Mouse (Mus musculus) thymus, adult 2 months (tissue): ENCODE results near the gene Eaf1. TPM values are rescaled to one million over a fixed set of nuclear protein-coding genes. Genes with fewer than 3 reads are reported as not detected.

Source experiments
- DNase-seq: peaks from one replicate; pipeline ENCODE4 v3.0.0; 2021
- H3K27ac ChIP-seq: fragments of 200-500 bp; 2 replicates; pipeline ENCODE4 v1.5.1; 2012; ENCODE audit warnings: low read length, control low read depth; ENCODE audit not compliant: control insufficient read depth, insufficient read depth
- H3K27me3 ChIP-seq: fragments of 200-500 bp; 2 replicates; pipeline ENCODE4 v1.6.1; 2012; ENCODE audit warnings: mild to moderate bottlenecking, low read length, moderate library complexity, mixed read lengths; ENCODE audit not compliant: control insufficient read depth, insufficient read depth
- H3K36me3 ChIP-seq: fragments of 200-500 bp; 2 replicates; pipeline ENCODE4 v1.6.1; 2012; ENCODE audit warnings: mild to moderate bottlenecking, low read length, moderate library complexity; ENCODE audit not compliant: control insufficient read depth, insufficient read depth
- H3K4me1 ChIP-seq: fragments of 200-500 bp; replicated peaks from 2 replicates; pipeline ENCODE4 v1.6.1; 2012; ENCODE audit warnings: low read length; ENCODE audit not compliant: control insufficient read depth, insufficient read depth
- H3K4me3 ChIP-seq: fragments of 200-500 bp; 2 replicates; pipeline ENCODE4 v1.5.1; 2012; ENCODE audit warnings: mild to moderate bottlenecking, low read length, control low read depth, moderate library complexity; ENCODE audit not compliant: control insufficient read depth, insufficient read depth
- CTCF ChIP-seq: fragments of 200-500 bp; IDR thresholded peaks from 2 replicates; pipeline ENCODE4 v1.5.1; 2012; ENCODE audit warnings: mild to moderate bottlenecking, control low read depth, low read length, moderate library complexity, borderline replicate concordance; ENCODE audit not compliant: control insufficient read depth, poor library complexity, insufficient read depth; ENCODE audit errors: extremely low read depth
- POLR2A ChIP-seq: fragments of 200-500 bp; IDR thresholded peaks from 2 replicates; pipeline ENCODE4 v1.6.1; 2012; ENCODE audit warnings: mild to moderate bottlenecking, low read length, control low read depth, moderate library complexity; ENCODE audit not compliant: control insufficient read depth, poor library complexity, insufficient read depth; ENCODE audit errors: extremely low read depth
- WGBS: fragments of 180-500 bp; shearing (Covaris S2); methylation state at CpG from one replicate; pipeline ENCODE4 v1.1.7; 2018; 5-methylcytosine and 5-hydroxymethylcytosine counted together
- polyA plus RNA-seq: library from polyadenylated mRNA; depleted of rRNA; stranded (reverse); fragments of >200 nt; gene quantifications from 2 replicates; pipeline ENCODE4 v1.2.3, GENCODE M21; 2012; rRNA removed

Eaf1 gene
- polyA plus RNA-seq, 1 experiment, result 140 TPM

DNA sequence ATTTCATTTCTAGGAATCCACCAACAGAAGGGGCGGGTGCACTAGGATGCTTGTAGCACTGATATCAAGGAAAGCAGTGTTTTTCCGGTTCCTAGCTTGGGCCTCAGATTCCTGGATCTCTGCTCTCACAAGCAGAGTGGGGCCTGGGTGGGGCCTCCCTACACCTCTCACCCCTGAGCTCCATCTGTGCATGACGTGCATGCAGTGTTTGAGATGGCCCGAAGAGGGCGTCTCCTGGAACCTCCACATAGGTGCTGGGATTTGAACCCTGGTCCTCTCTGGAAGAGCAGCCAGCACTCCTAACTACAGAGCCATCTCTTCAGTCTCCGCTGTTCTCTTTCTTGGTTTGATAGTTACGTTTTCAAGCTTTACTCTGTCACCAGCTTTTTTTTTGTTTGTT, 60.8 kb downstream of the Eaf1 start:
- no peak overlapping the region for H3K4me3 ChIP-seq
- H3K4me1 ChIP-seq, result peaks cover 71% of the 10 kb centered on the region
- H3K36me3 ChIP-seq, result peaks cover 38% of the 10 kb centered on the region
- DNase-seq, result peak; percentile 64
- no peaks in the 10 kb centered on the region for H3K27me3 ChIP-seq
- 73% methylated on average over 7 of the region's 7 CpGs for WGBS
- TF ChIP-seq POLR2A (no peak), CTCF (peak; percentile 57; the same call in 1 of the 2 replicates)
- H3K27ac ChIP-seq, result peak overlapping the region; percentile 100

DNA sequence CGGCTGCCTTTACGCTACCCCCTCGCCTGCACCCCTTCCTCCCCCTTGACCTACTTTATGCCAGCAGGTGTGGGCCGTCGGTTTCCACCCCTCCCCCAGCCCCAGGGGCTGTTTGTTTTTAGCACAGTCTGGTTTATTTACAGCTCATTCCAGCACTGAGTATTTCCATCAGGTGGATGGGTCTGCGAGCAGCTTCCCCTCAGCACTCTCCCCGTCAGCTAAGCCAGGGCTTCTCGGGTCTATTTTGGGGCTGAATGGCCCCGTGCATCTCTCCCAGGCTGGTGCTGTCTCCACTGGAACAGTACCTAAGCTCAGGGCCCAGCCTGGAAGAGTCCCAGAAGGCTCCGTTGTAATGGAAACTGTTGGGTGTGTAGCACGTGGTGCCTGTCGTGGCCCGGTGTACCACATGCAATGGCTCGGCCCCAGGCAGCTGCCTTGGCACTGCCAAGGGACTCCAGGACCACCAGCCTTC, 61.8 kb downstream of the Eaf1 start:
- DNase-seq, result peak; percentile 94
- Histone ChIP-seq H3K36me3 (peaks cover 28% of the 10 kb centered on the region), H3K27me3 (no peaks in the 10 kb centered on the region), H3K4me1 (peaks cover 76% of the 10 kb centered on the region), H3K27ac (peak overlapping the region; percentile 100), H3K4me3 (peak overlapping the region; percentile 35)
- TF ChIP-seq CTCF (peak; percentile 39; the same call in 1 of the 2 replicates), POLR2A (peak; percentile 71; the same call in 1 of the 2 replicates)
- WGBS, result 6% methylated on average over 14 of the region's 14 CpGs

DNA sequence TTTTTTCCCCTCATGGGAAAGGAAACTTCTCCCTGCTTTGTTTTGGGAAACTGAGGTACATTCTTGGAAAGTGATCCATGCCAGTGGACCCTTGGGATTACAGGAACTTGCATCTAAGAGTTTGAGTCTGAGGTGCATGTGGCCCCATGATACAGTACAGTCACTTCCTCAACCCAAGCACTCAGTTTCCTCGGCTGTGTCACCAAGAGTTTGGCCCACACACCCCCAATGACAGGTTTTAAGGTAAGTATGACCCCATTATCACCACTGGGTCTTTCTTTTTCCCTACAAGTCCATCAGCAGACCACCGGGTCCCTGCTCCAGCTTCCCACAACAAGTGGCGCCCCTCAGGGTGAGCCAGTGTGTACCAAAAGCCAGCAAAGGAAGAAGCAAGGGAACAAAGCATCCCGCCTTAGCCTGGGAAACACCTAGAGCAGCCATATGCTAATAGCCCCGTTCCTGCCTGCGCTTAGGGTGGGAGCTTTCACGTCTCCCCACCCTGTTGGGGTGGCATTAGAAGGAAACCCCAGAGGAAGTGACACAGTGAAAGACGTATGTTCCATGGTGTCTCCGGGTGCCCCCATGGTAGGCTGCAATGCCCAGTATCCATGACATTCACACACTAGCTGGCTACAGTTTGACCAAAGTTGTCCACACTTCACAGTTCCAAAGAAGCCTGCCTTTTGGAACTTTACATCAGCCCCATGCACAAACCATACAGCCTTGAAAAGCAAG, 62.5 kb downstream of the Eaf1 start:
- H3K27ac ChIP-seq, result peak overlapping the region; percentile 100
- peaks cover 80% of the 10 kb centered on the region for H3K4me1 ChIP-seq
- WGBS, result 55% methylated on average over 9 of the region's 9 CpGs
- peak; percentile 46 for DNase-seq
- peaks cover 23% of the 10 kb centered on the region for H3K36me3 ChIP-seq
- H3K4me3 ChIP-seq, result 0 out of 2 replicates have a peak overlapping the region, but pooled peaks have one; percentile 35
- no peaks in the 10 kb centered on the region for H3K27me3 ChIP-seq
- TF ChIP-seq CTCF (no peak), POLR2A (no peak)

DNA sequence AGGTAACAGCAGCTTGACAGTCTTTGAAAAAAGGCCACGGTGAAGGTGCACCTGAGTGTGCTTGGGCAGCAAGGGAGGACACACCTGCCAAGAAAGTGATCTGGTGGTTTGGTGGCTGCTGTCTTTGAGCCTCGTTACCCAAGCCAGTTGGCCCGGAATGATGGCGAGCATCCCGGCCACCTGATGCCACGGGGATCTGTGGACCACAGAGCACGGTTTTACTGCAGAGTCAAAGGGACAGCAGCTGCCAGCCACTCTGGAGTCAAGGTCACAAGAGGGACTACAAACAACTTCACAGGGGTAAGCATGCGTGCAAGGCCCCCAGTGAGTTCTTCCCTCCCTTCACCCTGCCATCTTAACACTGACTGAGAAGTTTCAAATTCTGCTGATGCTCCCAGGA, 63.1 kb downstream of the Eaf1 start:
- no peaks in the 10 kb centered on the region for H3K27me3 ChIP-seq
- H3K27ac ChIP-seq, result peak overlapping the region; percentile 100
- DNase-seq, result peak; percentile 47
- peaks cover 80% of the 10 kb centered on the region for H3K4me1 ChIP-seq
- H3K4me3 ChIP-seq, result 0 out of 2 replicates have a peak overlapping the region, but pooled peaks have one; percentile 12
- 20% methylated on average over 8 of the region's 8 CpGs for WGBS
- H3K36me3 ChIP-seq, result peaks cover 17% of the 10 kb centered on the region
- no peak for TF ChIP-seq POLR2A
- TF ChIP-seq CTCF, result no peak

DNA sequence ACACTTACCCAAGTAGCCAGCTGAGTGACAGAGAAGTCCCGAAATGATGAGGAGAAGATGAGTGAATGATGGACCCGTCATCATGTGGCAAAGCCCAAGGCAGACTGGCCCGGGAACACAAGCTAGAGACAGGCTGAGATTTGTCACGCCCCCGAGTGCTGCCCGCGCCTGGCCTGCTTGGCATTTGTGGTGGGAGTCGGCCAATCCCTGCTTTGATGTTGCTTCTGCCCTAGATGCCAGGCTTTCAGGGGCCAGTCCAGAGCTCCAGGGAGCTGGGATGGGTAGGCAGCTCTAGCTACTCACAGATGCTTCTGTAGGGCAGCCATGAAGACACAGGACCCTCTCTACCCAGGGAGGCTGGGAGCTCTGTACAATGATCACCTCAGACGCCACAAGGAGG, 63.6 kb downstream of the Eaf1 start:
- TF ChIP-seq CTCF (no peak), POLR2A (no peak)
- no peak for DNase-seq
- peak overlapping the region; percentile 100 for H3K27ac ChIP-seq

DNA sequence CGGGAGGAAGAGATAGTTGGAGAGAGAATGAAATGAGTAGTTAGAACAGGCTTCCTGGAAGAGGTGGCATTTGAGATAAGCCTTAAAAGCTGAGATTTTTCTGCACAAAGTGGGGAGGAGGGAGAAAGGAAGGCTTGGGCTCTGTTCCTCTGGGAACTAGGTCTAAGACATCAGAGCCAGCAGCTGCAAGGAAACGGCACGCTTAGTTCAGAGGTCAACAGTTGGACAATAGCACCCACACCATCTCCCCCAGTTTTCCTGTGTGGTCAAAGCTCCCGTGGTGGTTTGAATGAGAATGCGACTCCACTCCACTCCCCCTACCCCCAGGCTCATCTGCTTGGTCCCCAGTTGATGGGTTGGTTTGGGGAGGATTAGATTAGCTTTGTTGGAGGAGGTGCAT, 65.0 kb downstream of the Eaf1 start:
- Histone ChIP-seq H3K36me3 (no peaks in the 10 kb centered on the region; the same call in 1 of the 2 replicates), H3K4me1 (peaks cover 75% of the 10 kb centered on the region), H3K4me3 (no peak overlapping the region), H3K27ac (peak overlapping the region; percentile 85), H3K27me3 (no peaks in the 10 kb centered on the region)
- WGBS, result 45% methylated on average over 5 of the region's 5 CpGs
- no peak for TF ChIP-seq CTCF
- TF ChIP-seq POLR2A, result no peak
- DNase-seq, result no peak

More for the DNA sequence above, 63.6 kb downstream of the Eaf1 start:
- 85% methylated on average over 9 of the region's 9 CpGs for WGBS
- H3K27me3 ChIP-seq, result no peaks in the 10 kb centered on the region
- peaks cover 12% of the 10 kb centered on the region for H3K36me3 ChIP-seq
- peaks cover 78% of the 10 kb centered on the region for H3K4me1 ChIP-seq
- no peak overlapping the region for H3K4me3 ChIP-seq

Other genes with a start within 250 kb of the Eaf1 start
- 7.4 and 8.0 TPM in 2 replicates for gene Phf7, start 243.1 kb upstream of the Eaf1 start, polyA plus RNA-seq
- gene Bap1, start 242.9 kb upstream of the Eaf1 start, polyA plus RNA-seq, result 106 and 111 TPM in 2 replicates
- 0.39 and 0.54 TPM in 2 replicates for gene Dnah1, start 170.5 kb upstream of the Eaf1 start, polyA plus RNA-seq
- 23.8 and 24.2 TPM in 2 replicates for gene Capn7, start 157.8 kb upstream of the Eaf1 start, polyA plus RNA-seq
- 10.5 and 10.7 TPM in 2 replicates for gene Sh3bp5, start 58.3 kb upstream of the Eaf1 start, polyA plus RNA-seq
- 26.4 and 28.8 TPM in 2 replicates for gene Mettl6, start 641 bp downstream of the Eaf1 start, polyA plus RNA-seq
- gene Colq, start 96.9 kb downstream of the Eaf1 start, polyA plus RNA-seq, result 151 and 166 TPM in 2 replicates
- gene Gm49387, start 146.5 kb downstream of the Eaf1 start, polyA plus RNA-seq, result not detected in 2 replicates
- 34.0 and 42.9 TPM in 2 replicates for gene Btd, start 146.6 kb downstream of the Eaf1 start, polyA plus RNA-seq
- gene Hacl1, start 146.9 kb downstream of the Eaf1 start, polyA plus RNA-seq, result 12.1 and 15.3 TPM in 2 replicates